Mouse (Mus musculus) ES-E14 (cell line): ENCODE measurements at regions not wholly inside any gene's neighbourhood (a gene's known extent, or its start where the extent isn't known, plus 50 kb on each side); places are given as distances from the start of the nearest gene placed in this dataset.

Experiments
- DNase-seq: peaks from one replicate; pipeline ENCODE4 v3.0.0-alpha.2; 2013; ENCODE audit warnings: low read depth, low spot score
- H3K27ac ChIP-seq: 2 replicates; pipeline ENCODE4 v1.5.1; 2012; ENCODE audit warnings: low read depth, mild to moderate bottlenecking, low read length, moderate library complexity, mixed read lengths; ENCODE audit not compliant: poor library complexity, insufficient read depth, severe bottlenecking
- H3K36me3 ChIP-seq: 2 replicates; pipeline ENCODE4 v1.6.1; 2012; ENCODE audit warnings: mild to moderate bottlenecking, low read length, moderate library complexity, mixed read lengths; ENCODE audit not compliant: control insufficient read depth, poor library complexity, insufficient read depth, severe bottlenecking
- H3K4me1 ChIP-seq, 2 experiments: fragments of 150-350 bp in 1 of 2; sonication (generic) in 1 of 2; 2 replicates each; pipeline ENCODE4 v1.6.1; 2012; ENCODE audit warnings: low read length in 2 of 2, mild to moderate bottlenecking in 1 of 2, mixed read lengths in 1 of 2; ENCODE audit not compliant: control insufficient read depth in 2 of 2, insufficient read depth in 2 of 2, poor library complexity in 1 of 2
- H3K4me3 ChIP-seq, 2 experiments: fragments of 150-350 bp in 1 of 2; sonication (generic) in 1 of 2; 2 replicates each; pipeline ENCODE4 v1.5.1; 2012; ENCODE audit warnings: low read length in 2 of 2, low read depth in 1 of 2, mild to moderate bottlenecking in 1 of 2, mixed read lengths in 1 of 2; ENCODE audit not compliant: insufficient read depth in 1 of 2, poor library complexity in 1 of 2, severe bottlenecking in 1 of 2
- H3K9ac ChIP-seq: 2 replicates; pipeline ENCODE4 v1.6.1; 2012; ENCODE audit warnings: low read depth, mild to moderate bottlenecking, low read length, mixed read lengths; ENCODE audit not compliant: poor library complexity, insufficient read depth, severe bottlenecking
- H3K9me3 ChIP-seq: fragments of 150-350 bp; sonication (generic); 2 replicates; pipeline ENCODE4 v1.6.1; 2012; ENCODE audit warnings: low read depth, mild to moderate bottlenecking, low read length; ENCODE audit not compliant: control insufficient read depth, insufficient read depth
- CHD2 ChIP-seq: IDR thresholded peaks from 2 replicates; pipeline ENCODE4 v1.6.1; 2014; ENCODE audit warnings: mild to moderate bottlenecking, low read depth, low read length, inconsistent platforms
- HCFC1 ChIP-seq: IDR thresholded peaks from 2 replicates; pipeline ENCODE4 v1.6.1; 2012; ENCODE audit warnings: low read length, inconsistent platforms, borderline replicate concordance; ENCODE audit not compliant: insufficient read depth
- MAFK ChIP-seq: IDR thresholded peaks from 2 replicates; pipeline ENCODE4 v1.6.1; 2014; ENCODE audit warnings: mild to moderate bottlenecking, low read depth, low read length, inconsistent platforms; ENCODE audit not compliant: insufficient read depth
- ZC3H11A ChIP-seq: IDR thresholded peaks from 2 replicates; pipeline ENCODE4 v1.6.1; 2012; ENCODE audit warnings: low read depth, mild to moderate bottlenecking, inconsistent platforms, low read length, borderline replicate concordance
- ZNF384 ChIP-seq: IDR thresholded peaks from 2 replicates; pipeline ENCODE4 v1.6.1; 2012; ENCODE audit warnings: low read depth, low read length, inconsistent platforms
- in situ Hi-C, 2 experiments: fragments of 600-800 bp; cut with MboI; formaldehyde crosslinking; loops; one replicate each; pipeline ENCODE4 v1.15.1; 2025; ENCODE audit warnings: low sequenced_read_pairs in 2 of 2, inconsistent platforms in 1 of 2; ENCODE audit not compliant: unreplicated experiment in 2 of 2

- TF ChIP-seq MAFK (no peak), ZC3H11A (no peak), ZNF384 (no peak), HCFC1 (no peak), CHD2 (no peak)
- no peaks in the 10 kb centered on the region for H3K36me3 ChIP-seq
- no peak for DNase-seq
- no peaks in the 10 kb centered on the region for H3K9me3 ChIP-seq
- no peaks in the 10 kb centered on the region for H3K4me1 ChIP-seq
- in situ Hi-C loops = no loop called here
- no peak overlapping the region for H3K4me3 ChIP-seq
- H3K9ac ChIP-seq = no peak overlapping the region
- H3K27ac ChIP-seq = no peak overlapping the region
These were observed 144.4 kb upstream of the Fam241a start for GRCm38 (mm10) chr3:128040407-128041115.

- TF ChIP-seq MAFK (no peak), ZC3H11A (no peak), HCFC1 (no peak), CHD2 (no peak), ZNF384 (no peak)
- in situ Hi-C loops = no loop called here
- no peaks in the 10 kb centered on the region for H3K4me1 ChIP-seq
- no peak overlapping the region for H3K4me3 ChIP-seq
- DNase-seq = no peak
- no peak overlapping the region for H3K9ac ChIP-seq
- H3K9me3 ChIP-seq = no peaks in the 10 kb centered on the region
- no peak overlapping the region for H3K27ac ChIP-seq
- H3K36me3 ChIP-seq = no peaks in the 10 kb centered on the region
These were observed 143.1 kb upstream of the Fam241a start for GRCm38 (mm10) chr3:128039185-128039584.

- Histone ChIP-seq H3K4me1 (no peaks in the 10 kb centered on the region), H3K27ac (no peak overlapping the region), H3K9ac (no peak overlapping the region), H3K36me3 (no peaks in the 10 kb centered on the region), H3K9me3 (no peaks in the 10 kb centered on the region), H3K4me3 (no peak overlapping the region)
- in situ Hi-C loops = no loop called here
- no peak for TF ChIP-seq CHD2
- no peak for TF ChIP-seq MAFK
- TF ChIP-seq HCFC1 = no peak
- no peak for TF ChIP-seq ZNF384
- no peak for TF ChIP-seq ZC3H11A
- DNase-seq = no peak
These were observed 140.4 kb upstream of the Fam241a start for GRCm38 (mm10) chr3:128036538-128036937.

GRCm38 (mm10) chr3:128030352-128030751 is 134.2 kb upstream of the Fam241a start:
- in situ Hi-C loops = no loop called here
- Histone ChIP-seq H3K27ac (no peak overlapping the region), H3K4me3 (no peak overlapping the region), H3K9ac (no peak overlapping the region), H3K4me1 (no peaks in the 10 kb centered on the region), H3K36me3 (no peaks in the 10 kb centered on the region), H3K9me3 (no peaks in the 10 kb centered on the region)
- TF ChIP-seq MAFK (no peak), ZC3H11A (no peak), CHD2 (no peak), ZNF384 (no peak), HCFC1 (no peak)
- DNase-seq = no peak
